Mouse (Mus musculus): Measurements from ENCODE around the gene Ttc38. TPM values are rescaled to one million over a fixed set of nuclear protein-coding genes. Genes with fewer than 3 reads are reported as not detected.

Ttc38 gene
- 5.7 TPM for polyA plus RNA-seq (2014; fragmentation: Illumina TruSeq; extraction: RNeasy Lipid Tissue Mini Kit (QIAGEN cat#74804))

GRCm38 (mm10) chr15:85831954-85832590 is at the start of gene Ttc38:
Gene Ttc38, plus strand, starts transcription at chr15:85832306.

GRCm38 (mm10) chr15:85811535-85812277 is 20.4 kb upstream of the Ttc38 start, which contains the start of gene Cdpf1:
Gene Cdpf1, minus strand, starts transcription at chr15:85811697.

DNA sequence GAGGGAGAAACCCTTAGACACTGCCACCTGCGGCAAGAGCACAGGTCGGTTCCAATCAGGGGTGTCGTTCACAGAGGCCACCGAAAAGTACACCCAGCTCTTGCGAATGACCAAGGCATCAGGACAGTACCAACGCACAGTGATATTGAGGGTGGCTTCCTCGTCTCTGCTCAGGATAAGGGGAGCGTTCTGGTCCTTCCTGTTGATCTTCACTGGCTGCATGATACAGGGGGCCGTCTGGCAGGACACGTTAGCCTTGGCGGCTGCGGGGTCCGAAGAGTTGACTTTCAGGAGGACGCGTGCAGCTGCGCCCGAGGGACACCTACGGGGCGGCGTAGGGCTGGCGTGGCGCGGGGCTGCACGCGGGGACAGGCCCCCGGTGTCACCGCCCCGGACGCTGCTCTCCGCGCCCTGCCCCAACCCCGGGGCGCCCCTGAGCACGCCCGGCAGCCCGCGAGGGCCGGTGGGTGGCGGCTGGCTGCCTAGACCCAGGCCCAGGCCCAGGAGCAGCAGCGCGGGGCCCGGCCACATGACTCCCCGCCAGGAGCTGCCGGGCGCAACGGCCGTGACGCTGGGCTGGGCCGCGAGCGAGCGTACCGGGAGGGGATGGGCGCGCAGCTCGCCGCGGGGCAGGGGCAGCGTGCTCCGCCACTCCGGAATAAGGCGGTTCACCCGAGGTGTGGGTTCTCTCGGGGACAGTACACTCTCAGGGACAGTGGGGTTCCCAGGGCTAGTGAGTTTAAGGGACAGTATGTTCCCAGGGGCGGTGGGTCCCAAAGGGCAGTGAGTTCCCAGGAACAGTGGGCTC is 10.7 kb upstream of the Ttc38 start, which contains the start of gene Pkdrej:
TSS of gene Pkdrej (minus strand) at position 532 of the 808 bp plus-strand sequence.

DNA sequence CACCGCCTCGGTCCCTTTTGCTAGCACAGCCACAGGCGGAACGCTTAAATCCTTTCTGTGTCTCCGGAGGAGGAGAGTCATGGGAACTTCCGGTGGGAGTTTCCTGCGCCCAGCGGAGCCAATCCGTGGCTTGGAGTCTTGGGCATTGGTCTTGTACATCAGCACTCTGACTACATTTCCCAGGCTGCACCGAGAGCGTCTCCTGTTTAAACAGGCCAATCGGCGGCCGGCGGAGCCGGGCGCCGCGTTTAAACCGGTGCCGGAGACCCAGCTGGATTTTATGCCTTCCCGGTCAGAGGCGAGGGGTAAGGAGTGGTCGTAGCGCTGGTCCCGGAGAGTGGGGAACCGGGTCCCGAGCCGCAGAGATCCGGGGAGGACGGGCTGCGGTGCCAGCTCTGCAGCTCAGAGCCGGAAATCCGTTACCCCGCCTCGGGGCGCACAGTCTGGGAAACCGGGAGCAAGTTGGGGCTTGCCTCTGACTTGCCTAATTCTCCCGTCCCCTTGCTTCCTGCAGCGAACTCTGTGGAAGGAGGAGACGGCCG is 27.5 kb downstream of the Ttc38 start, which contains the start of gene Gtse1:
TSS of gene Gtse1 (plus strand) at position 256 of the 542 bp plus-strand sequence.

GRCm38 (mm10) chr15:85878848-85879497 is 46.9 kb downstream of the Ttc38 start, which contains the start of gene Trmu:
Gene Trmu, plus strand, starts transcription at chr15:85879312.

Other genes with a start within 250 kb of the Ttc38 start
- not detected for gene Wnt7b, start 249.8 kb upstream of the Ttc38 start, polyA plus RNA-seq (2014; fragmentation: Illumina TruSeq; extraction: RNeasy Lipid Tissue Mini Kit (QIAGEN cat#74804))
- 4.3 TPM for gene Ppara, start 97.3 kb upstream of the Ttc38 start, polyA plus RNA-seq (2014; fragmentation: Illumina TruSeq; extraction: RNeasy Lipid Tissue Mini Kit (QIAGEN cat#74804))
- gene Cdpf1, start 20.6 kb upstream of the Ttc38 start, polyA plus RNA-seq (2014; fragmentation: Illumina TruSeq; extraction: RNeasy Lipid Tissue Mini Kit (QIAGEN cat#74804)), result 0.83 TPM
- 0.43 TPM for gene Pkdrej, start 10.6 kb upstream of the Ttc38 start, polyA plus RNA-seq (2014; fragmentation: Illumina TruSeq; extraction: RNeasy Lipid Tissue Mini Kit (QIAGEN cat#74804))
- gene Gtse1, start 27.4 kb downstream of the Ttc38 start, polyA plus RNA-seq (2014; fragmentation: Illumina TruSeq; extraction: RNeasy Lipid Tissue Mini Kit (QIAGEN cat#74804)), result 0.43 TPM
- 9.1 TPM for gene Trmu, start 47.0 kb downstream of the Ttc38 start, polyA plus RNA-seq (2014; fragmentation: Illumina TruSeq; extraction: RNeasy Lipid Tissue Mini Kit (QIAGEN cat#74804))
- gene Celsr1, start 201.5 kb downstream of the Ttc38 start, polyA plus RNA-seq (2014; fragmentation: Illumina TruSeq; extraction: RNeasy Lipid Tissue Mini Kit (QIAGEN cat#74804)), result 0.88 TPM
- gene Gramd4, start 225.4 kb downstream of the Ttc38 start, polyA plus RNA-seq (2014; fragmentation: Illumina TruSeq; extraction: RNeasy Lipid Tissue Mini Kit (QIAGEN cat#74804)), result 1.1 TPM

Data from ovary, adult 10 weeks (tissue).